Mouse (Mus musculus): ENCODE results near the gene Mrgpra2b. TPM values are rescaled to one million over a fixed set of nuclear protein-coding genes. Genes with fewer than 3 reads are reported as not detected.

Mrgpra2b gene
- not detected in 2 replicates for polyA plus RNA-seq (2012; ENCODE audit: low replicate concordance)

DNA sequence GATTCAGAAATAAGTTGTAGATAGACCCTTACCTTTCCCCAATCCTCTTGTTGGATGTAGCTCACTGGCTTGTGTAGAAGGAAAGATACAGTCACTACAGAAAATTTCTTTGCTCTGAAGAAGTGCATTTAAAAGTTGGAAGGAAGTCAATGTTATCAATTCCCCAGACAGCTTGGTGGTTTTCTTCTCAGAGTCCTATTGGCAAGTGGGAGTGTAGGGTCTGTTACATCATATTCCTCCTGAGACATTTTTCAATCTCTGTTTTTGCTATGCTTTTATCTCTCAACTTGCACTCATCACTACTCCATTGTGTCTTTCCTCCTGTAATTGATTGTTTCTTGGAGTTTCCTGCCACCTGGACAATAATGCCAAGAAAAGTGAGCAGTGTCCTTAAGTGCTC lies at the start of gene Mrgpra2b:
Gene Mrgpra2b, minus strand, starts transcription at position 101 of the 400 bp plus-strand sequence.

GRCm38 (mm10) chr7:47452015-47452414 lies 76.6 kb downstream of the Mrgpra2b start, which contains the start of gene Mrgpra2a:
Gene Mrgpra2a (minus strand): TSS chr7:47452139.

Other genes with a start within 250 kb of the Mrgpra2b start
- not detected in 2 replicates for gene Mrgpra1, start 174.6 kb downstream of the Mrgpra2b start, polyA plus RNA-seq (2012; ENCODE audit: low replicate concordance)
- gene Mrgpra2a, start 76.7 kb downstream of the Mrgpra2b start, polyA plus RNA-seq (2012; ENCODE audit: low replicate concordance) = not detected in 2 replicates
- gene Mrgpra3, start 72.5 kb upstream of the Mrgpra2b start, polyA plus RNA-seq (2012; ENCODE audit: low replicate concordance) = not detected in 2 replicates

Data from leukemia stem cell, adult 10-12 weeks (primary cell).